Mouse (Mus musculus): ENCODE measurements around the gene Vamp1. TPM values are rescaled to one million over a fixed set of nuclear protein-coding genes. Genes with fewer than 3 reads are reported as not detected.

The Vamp1 gene
- total and polyA plus RNA-seq, 3 experiments, result 1.5 to 5.5 TPM; not detected in 1

GRCm38 (mm10) chr6:125230571-125230970, 15.2 kb downstream of the Vamp1 start:
- no peak for DNase-seq (ENCODE audit: low read depth, low spot score)
- Histone ChIP-seq H3K79me2 (ENCODE audit: control insufficient read depth, insufficient read depth, low read length, poor library complexity) (peaks cover 4% of the 10 kb centered on the region; the same call in 1 of the 2 replicates), H3K36me3 (ENCODE audit: control insufficient read depth in 1 of 2, insufficient read depth in 2 of 2, low read length in 2 of 2) (peaks cover 0 to 9% of the 10 kb centered on the region in 2 experiments; a peak in 2 of 4 replicates), H3K4me1 (ENCODE audit: control insufficient read depth in 1 of 2, insufficient read depth in 2 of 2, low read length in 2 of 2) (peaks cover 3 to 17% of the 10 kb centered on the region in 2 experiments; a peak in 3 of 4 replicates), H3K27me3 (ENCODE audit: control insufficient read depth in 1 of 2, insufficient read depth in 2 of 2, low read length in 2 of 2) (no peaks in the 10 kb centered on the region), H3K9ac (ENCODE audit: control insufficient read depth, low read depth, low read length, poor library complexity, severe bottlenecking) (peak overlapping the region; percentile 37; the same call in 1 of the 2 replicates), H3K4me3 (ENCODE audit: control insufficient read depth in 1 of 2, insufficient read depth in 1 of 2, low read depth in 2 of 2, low read length in 2 of 2) (peak overlapping the region; percentile 4 to 89; a peak in 2 of 4 replicates), H3K9me3 (replicated peaks; ENCODE audit: insufficient read depth, low read length) (no peaks in the 10 kb centered on the region), H3K27ac (ENCODE audit: control insufficient read depth, low read depth, low read length) (peak overlapping the region; percentile 14)
- TF ChIP-seq USF1 (IDR thresholded peaks at IDR 0.05; ENCODE audit: low read depth, low read length) (no peak), ELF1 (IDR thresholded peaks at IDR 0.05; ENCODE audit: low read depth, low read length) (no peak), TBP (IDR thresholded peaks at IDR 0.05; ENCODE audit: low read depth, low read length) (no peak)

- Histone ChIP-seq H3K9ac (ENCODE audit: control insufficient read depth, low read depth, low read length, poor library complexity, severe bottlenecking) (peak within 1 kb of the TSS; percentile 85), H3K4me3 (ENCODE audit: control insufficient read depth in 1 of 2, insufficient read depth in 1 of 2, low read depth in 2 of 2, low read length in 2 of 2) (peak within 1 kb of the TSS; percentile 84 to 89), H3K27ac (ENCODE audit: control insufficient read depth, low read depth, low read length) (peak within 1 kb of the TSS; percentile 70), H3K79me2 (ENCODE audit: control insufficient read depth, insufficient read depth, low read length, poor library complexity) (peaks cover 4% of the 10 kb centered on the region; the same call in 1 of the 2 replicates), H3K36me3 (ENCODE audit: control insufficient read depth in 1 of 2, insufficient read depth in 2 of 2, low read length in 2 of 2) (peaks cover 0 to 9% of the 10 kb centered on the region in 2 experiments; a peak in 2 of 4 replicates), H3K4me1 (ENCODE audit: control insufficient read depth in 1 of 2, insufficient read depth in 2 of 2, low read length in 2 of 2) (peaks cover 3 to 17% of the 10 kb centered on the region in 2 experiments; a peak in 3 of 4 replicates), H3K9me3 (replicated peaks; ENCODE audit: insufficient read depth, low read length) (no peaks in the 10 kb centered on the region), H3K27me3 (ENCODE audit: control insufficient read depth in 1 of 2, insufficient read depth in 2 of 2, low read length in 2 of 2) (no peaks in the 10 kb centered on the region)
- peak; percentile 85 for DNase-seq (ENCODE audit: low read depth, low spot score)
- 0 out of 2 replicates have a peak, but pooled peaks have one; percentile 11 for TF ChIP-seq UBTF (IDR thresholded peaks at IDR 0.05; ENCODE audit: borderline replicate concordance, insufficient read depth, low read depth, low read length)
- no peak for TF ChIP-seq USF2 (IDR thresholded peaks at IDR 0.05; ENCODE audit: borderline replicate concordance in 1 of 2, insufficient read depth in 1 of 2, low read depth in 1 of 2, low read length in 2 of 2)
- peak; percentile 44 to 73 for TF ChIP-seq POLR2A (IDR thresholded peaks at IDR 0.05; ENCODE audit: control insufficient read depth in 1 of 2, insufficient read depth in 1 of 2, low read depth in 1 of 2, low read length in 2 of 2, poor library complexity in 1 of 2)
- TF ChIP-seq ZC3H11A (IDR thresholded peaks at IDR 0.05; ENCODE audit: low read depth, low read length), result no peak
- TF ChIP-seq SIN3A (IDR thresholded peaks at IDR 0.05; ENCODE audit: low read length), result no peak; the same call in none of the 2 replicates
- no peak for TF ChIP-seq MYC (IDR thresholded peaks at IDR 0.05; ENCODE audit: low read depth, low read length)
- no peak for TF ChIP-seq USF1 (IDR thresholded peaks at IDR 0.05; ENCODE audit: low read depth, low read length)
- no peak for TF ChIP-seq CTCF (IDR thresholded peaks at IDR 0.05 in 2 of 3, conservative IDR thresholded peaks at IDR 0.05 in 1 of 3; ENCODE audit: control insufficient read depth in 1 of 3, insufficient read depth in 1 of 3, low read depth in 2 of 3, low read length in 3 of 3, poor library complexity in 1 of 3, severe bottlenecking in 1 of 3)
- no peak for TF ChIP-seq ELF1 (IDR thresholded peaks at IDR 0.05; ENCODE audit: low read depth, low read length)
- TF ChIP-seq ZMIZ1 (IDR thresholded peaks at IDR 0.05; ENCODE audit: low read depth, low read length), result peak; percentile 65
- no peak for TF ChIP-seq BHLHE40 (IDR thresholded peaks at IDR 0.05; ENCODE audit: borderline replicate concordance, low read depth, low read length)
- TF ChIP-seq GATA1 (IDR thresholded peaks at IDR 0.05; ENCODE audit: low read depth, low read length), result no peak
- TF ChIP-seq ETS1 (IDR thresholded peaks at IDR 0.05; ENCODE audit: low read depth, low read length), result peak; percentile 68
- no peak for TF ChIP-seq CHD2 (IDR thresholded peaks at IDR 0.05; ENCODE audit: low read length)
- TF ChIP-seq JUND (IDR thresholded peaks at IDR 0.05; ENCODE audit: low read depth, low read length), result no peak
- TF ChIP-seq RAD21 (IDR thresholded peaks at IDR 0.05; ENCODE audit: low read depth, low read length), result no peak
- no peak for TF ChIP-seq GABPA (IDR thresholded peaks at IDR 0.05; ENCODE audit: low read depth, low read length)
- TF ChIP-seq POLR2AphosphoS5 (IDR thresholded peaks at IDR 0.05; ENCODE audit: borderline replicate concordance, low read depth, low read length), result no peak
- no peak for TF ChIP-seq TCF12 (IDR thresholded peaks at IDR 0.05; ENCODE audit: low read depth, low read length)
- TF ChIP-seq MXI1 (IDR thresholded peaks at IDR 0.05; ENCODE audit: low read depth, low read length), result peak; percentile 50; the same call in 1 of the 2 replicates
- peak; percentile 83; the same call in 1 of the 2 replicates for TF ChIP-seq CHD1 (IDR thresholded peaks at IDR 0.05; ENCODE audit: low read depth, low read length)
- TF ChIP-seq KAT2A (conservative IDR thresholded peaks at IDR 0.05; ENCODE audit: low read depth, low read length), result no peak
- no peak for TF ChIP-seq ZKSCAN1 (IDR thresholded peaks at IDR 0.05; ENCODE audit: low read depth, low read length)
- no peak for TF ChIP-seq TAL1 (IDR thresholded peaks at IDR 0.05; ENCODE audit: low read length)
- no peak for TF ChIP-seq MEF2A (IDR thresholded peaks at IDR 0.05; ENCODE audit: extremely low read depth, insufficient replicate concordance, low read depth, low read length, poor library complexity, severe bottlenecking)
- 0 out of 2 replicates have a peak, but pooled peaks have one; percentile 28 for TF ChIP-seq MAX (IDR thresholded peaks at IDR 0.05; ENCODE audit: low read length)
- TF ChIP-seq E2F4 (IDR thresholded peaks at IDR 0.05; ENCODE audit: borderline replicate concordance, low read depth, low read length), result no peak
Measured at GRCm38 (mm10) chr6:125231117-125232044, 16.0 kb downstream of the Vamp1 start, which contains the start of gene Tapbpl. Gene Tapbpl (minus strand): TSS chr6:125231860.
